Mouse (Mus musculus) brain, embryonic 14.5 days (tissue): Measurements from ENCODE around the gene Gm9837. TPM values are rescaled to one million over a fixed set of nuclear protein-coding genes. Genes with fewer than 3 reads are reported as not detected.
A peak's percentile ranks its signal among the peaks of the same experiment; 100 is the strongest.

Source experiments
- DNase-seq: peaks from one replicate; pipeline ENCODE4 v3.0.0-alpha.2; 2011; ENCODE audit warnings: low read depth
- CTCF ChIP-seq: fragments of 200-500 bp; IDR thresholded peaks from 2 replicates; pipeline ENCODE4 v1.5.1; 2012; ENCODE audit warnings: inconsistent platforms, mild to moderate bottlenecking, moderate library complexity, borderline replicate concordance; ENCODE audit not compliant: insufficient read depth, insufficient read length; ENCODE audit errors: extremely low read depth
- POLR2A ChIP-seq: fragments of 200-500 bp; IDR thresholded peaks from 2 replicates; pipeline ENCODE4 v1.6.1; 2012; ENCODE audit warnings: mild to moderate bottlenecking, inconsistent platforms, borderline replicate concordance; ENCODE audit not compliant: poor library complexity, insufficient read depth, insufficient read length, severe bottlenecking; ENCODE audit errors: extremely low read depth
- polyA plus RNA-seq: library from polyadenylated mRNA; depleted of rRNA; stranded (reverse); fragments of >200 nt; gene quantifications from 2 replicates; pipeline ENCODE4 v1.2.3, GENCODE M21; 2012

Gm9837 gene
- polyA plus RNA-seq, 1 experiment = not detected

DNA sequence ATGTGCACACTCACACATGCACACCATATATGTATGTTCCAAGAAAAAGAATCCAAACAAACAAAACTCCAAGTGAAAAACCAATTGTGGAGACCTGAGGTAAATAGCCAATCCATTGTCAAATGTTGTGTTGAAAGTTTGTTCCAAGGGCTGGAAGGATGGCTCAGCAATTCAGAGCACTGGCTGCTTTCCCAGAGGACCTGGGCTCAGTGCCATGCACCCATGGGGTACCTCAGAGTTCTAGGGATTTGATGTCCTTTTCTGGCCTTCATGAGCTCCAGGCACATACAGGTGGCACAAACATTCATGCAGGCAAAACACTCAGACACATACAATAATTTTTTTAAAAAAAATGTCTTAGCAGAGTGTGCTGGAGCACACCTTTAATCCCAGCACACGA lies 21.8 kb downstream of the Gm9837 start:
- TF ChIP-seq POLR2A (no peak), CTCF (no peak)
- DNase-seq = no peak

- DNase-seq = no peak
- TF ChIP-seq CTCF = no peak
Measured at GRCm38 (mm10) chr11:53447996-53448395, 22.3 kb downstream of the Gm9837 start.

- DNase-seq = no peak
- TF ChIP-seq POLR2A (no peak), CTCF (no peak)
Measured at GRCm38 (mm10) chr11:53446183-53446582, 24.1 kb downstream of the Gm9837 start.

DNA sequence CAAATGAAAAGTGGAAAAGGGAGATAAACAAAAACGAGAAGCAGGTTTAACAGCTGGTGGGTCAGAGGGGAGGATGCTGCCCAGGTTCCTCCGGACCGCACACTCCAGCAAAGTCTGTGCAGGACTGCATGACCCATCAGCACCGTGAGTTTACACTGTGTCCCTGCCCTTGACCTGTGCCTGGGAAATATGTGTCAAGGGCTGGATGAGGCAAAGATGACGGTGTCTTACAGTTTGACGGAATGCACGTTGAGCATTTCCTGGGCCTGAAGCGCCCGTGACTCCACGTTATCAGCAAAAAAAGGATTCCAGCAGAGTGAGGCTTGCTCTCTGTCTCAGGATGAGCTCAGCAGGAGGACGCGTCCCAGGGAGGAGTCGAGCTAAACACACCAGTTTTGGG lies 24.7 kb downstream of the Gm9837 start:
- DNase-seq = no peak
- no peak for TF ChIP-seq CTCF

GRCm38 (mm10) chr11:53443861-53444260 lies 26.4 kb downstream of the Gm9837 start:
- TF ChIP-seq CTCF (no peak), POLR2A (no peak)
- DNase-seq = no peak

GRCm38 (mm10) chr11:53441921-53442320 lies 28.4 kb downstream of the Gm9837 start:
- TF ChIP-seq CTCF (no peak), POLR2A (no peak)
- no peak for DNase-seq

DNA sequence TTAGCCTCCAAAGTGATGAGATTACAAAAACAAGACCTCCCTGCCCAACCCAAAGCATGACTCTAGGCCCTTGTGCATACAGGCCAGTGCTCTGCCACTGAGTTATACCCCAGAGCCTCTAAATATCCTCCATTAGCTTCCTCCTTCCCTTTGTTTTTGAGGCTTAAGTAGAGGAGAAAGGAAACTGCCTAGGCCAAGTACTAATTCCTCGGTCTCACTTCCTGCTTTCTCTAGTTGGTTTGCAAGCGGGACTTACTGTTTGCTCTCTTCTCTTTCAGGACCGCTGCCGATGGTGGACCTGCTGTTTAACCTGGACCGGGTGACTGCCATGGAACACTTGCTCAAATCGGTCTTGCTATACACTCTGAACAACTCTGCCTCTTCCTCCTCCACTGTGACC lies 33.9 kb downstream of the Gm9837 start:
- no peak for TF ChIP-seq CTCF
- no peak for TF ChIP-seq POLR2A
- DNase-seq = no peak

GRCm38 (mm10) chr11:53435504-53435903 lies 34.8 kb downstream of the Gm9837 start:
- no peak for DNase-seq

DNA sequence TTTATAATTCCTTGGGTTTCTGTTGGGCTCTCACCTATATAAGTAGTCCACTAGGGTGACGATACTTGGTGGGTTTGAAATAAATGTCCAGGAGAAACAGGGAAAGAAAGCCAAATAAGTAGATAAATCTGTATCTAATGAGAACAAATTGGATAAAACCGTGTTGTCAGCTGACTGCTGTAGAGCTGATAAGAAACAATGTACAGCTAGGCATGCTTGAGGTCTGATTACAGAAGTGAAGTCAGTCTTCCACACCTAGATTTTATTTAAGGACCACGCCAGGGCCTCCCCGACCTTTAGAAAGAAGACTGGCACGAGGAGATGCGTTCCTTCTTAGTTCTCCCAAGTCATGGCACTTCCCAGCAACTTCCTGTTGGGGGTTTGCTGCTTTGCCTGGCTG lies 37.2 kb downstream of the Gm9837 start:
- TF ChIP-seq POLR2A (no peak), CTCF (no peak)

More at GRCm38 (mm10) chr11:53435504-53435903, 34.8 kb downstream of the Gm9837 start:
- no peak for TF ChIP-seq CTCF
- no peak for TF ChIP-seq POLR2A

DNA sequence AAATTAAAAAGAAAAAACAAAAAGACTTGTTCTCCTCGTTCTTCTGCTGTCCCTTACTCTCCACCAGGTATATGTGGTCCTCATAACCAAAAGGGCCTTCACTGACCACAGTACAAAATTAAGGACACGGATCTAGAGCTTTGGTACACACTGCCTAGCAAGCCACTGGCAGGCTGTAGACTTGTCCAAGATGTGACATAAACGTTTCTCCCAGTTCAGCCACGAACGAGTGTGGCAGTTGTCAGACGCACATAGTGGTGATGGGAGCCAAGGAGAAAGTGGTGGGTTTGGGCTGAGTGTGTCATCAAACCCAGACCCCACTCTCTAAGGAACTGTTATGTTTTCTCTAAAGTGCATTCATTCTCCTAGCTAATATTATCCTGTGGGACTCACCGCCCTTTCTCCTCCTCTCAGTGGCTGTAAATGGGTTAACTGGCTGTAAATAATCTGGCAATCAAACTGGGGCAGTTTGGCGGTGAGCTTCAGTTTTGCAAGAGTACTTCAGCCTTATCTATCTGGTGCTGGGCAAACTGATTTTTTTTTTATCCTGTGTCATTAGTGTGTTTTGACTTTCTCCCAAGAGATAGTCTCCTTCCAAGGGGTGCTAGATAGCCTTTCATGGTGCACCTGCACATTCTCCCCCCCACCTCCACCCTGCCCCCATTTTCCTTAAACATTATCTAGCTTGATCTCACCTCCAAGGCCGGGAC lies 38.8 kb downstream of the Gm9837 start:
- TF ChIP-seq POLR2A = no peak
- no peak for TF ChIP-seq CTCF
- no peak for DNase-seq

More for the DNA sequence above, 37.2 kb downstream of the Gm9837 start:
- DNase-seq = no peak

DNA sequence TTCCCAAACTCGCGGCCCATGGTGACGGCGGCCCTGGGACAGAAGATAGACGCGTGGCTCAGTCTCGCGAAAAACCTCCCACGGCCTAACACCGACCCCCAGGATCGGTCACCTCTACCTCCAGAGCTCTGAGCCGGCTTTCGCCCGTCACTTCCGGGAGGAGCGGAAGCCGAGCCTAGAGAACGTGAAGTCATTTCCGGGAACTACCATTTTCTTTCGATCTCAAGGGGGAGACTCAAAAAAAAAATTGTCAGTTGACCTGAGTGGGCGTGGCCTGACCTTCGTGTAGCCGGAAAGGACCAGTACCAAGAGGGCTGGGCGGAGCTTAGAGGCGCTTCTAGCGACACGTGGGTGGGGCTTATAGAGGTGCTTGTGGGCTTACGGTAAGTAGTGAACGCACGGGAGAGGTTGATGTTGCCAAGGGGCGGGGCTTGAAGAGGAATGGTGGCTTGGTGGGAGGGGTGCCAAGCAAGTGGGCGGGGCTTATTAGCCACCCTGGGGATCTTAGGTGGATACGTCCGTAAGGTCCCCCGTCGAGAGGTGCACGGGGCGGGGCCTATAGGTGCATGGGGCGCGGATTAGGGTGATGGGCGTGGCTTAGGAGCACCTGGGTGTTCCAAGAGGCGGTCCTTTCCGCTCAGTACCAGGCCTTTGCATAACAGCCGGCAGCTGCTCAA lies 39.5 kb downstream of the Gm9837 start, which contains the start of the genes Uqcrq and Gdf9:
TSS of gene Uqcrq (minus strand) at position 162 of the 677 bp plus-strand sequence.
TSS of gene Gdf9 (plus strand) at position 354 of the 677 bp plus-strand sequence.
- TF ChIP-seq POLR2A = peak; percentile 74; the same call in 1 of the 2 replicates
- no peak for TF ChIP-seq CTCF
- DNase-seq = peak; percentile 100

GRCm38 (mm10) chr11:53430300-53430669 lies 40.0 kb downstream of the Gm9837 start:
- no peak for TF ChIP-seq CTCF
- no peak for TF ChIP-seq POLR2A
- DNase-seq = no peak

- DNase-seq = no peak
- no peak for TF ChIP-seq POLR2A
- no peak for TF ChIP-seq CTCF
Measured at GRCm38 (mm10) chr11:53429182-53429581, 41.1 kb downstream of the Gm9837 start.

- TF ChIP-seq CTCF (no peak), POLR2A (no peak)
Measured at GRCm38 (mm10) chr11:53428716-53429057, 41.6 kb downstream of the Gm9837 start.

More at GRCm38 (mm10) chr11:53428716-53429057, 41.6 kb downstream of the Gm9837 start:
- DNase-seq = no peak
